Mouse (Mus musculus) stomach, postnatal 0 days (tissue): ENCODE results near the gene Dnajb11.

ENCODE experiments used
- CTCF ChIP-seq: IDR thresholded peaks from 2 replicates; pipeline ENCODE4 v1.5.1; 2016; ENCODE audit warnings: antibody characterized with exemption, low read depth, mild to moderate bottlenecking, moderate library complexity
- EP300 ChIP-seq: optimal IDR thresholded peaks from 2 replicates; pipeline ENCODE3; 2016; ENCODE audit warnings: antibody characterized with exemption

DNA sequence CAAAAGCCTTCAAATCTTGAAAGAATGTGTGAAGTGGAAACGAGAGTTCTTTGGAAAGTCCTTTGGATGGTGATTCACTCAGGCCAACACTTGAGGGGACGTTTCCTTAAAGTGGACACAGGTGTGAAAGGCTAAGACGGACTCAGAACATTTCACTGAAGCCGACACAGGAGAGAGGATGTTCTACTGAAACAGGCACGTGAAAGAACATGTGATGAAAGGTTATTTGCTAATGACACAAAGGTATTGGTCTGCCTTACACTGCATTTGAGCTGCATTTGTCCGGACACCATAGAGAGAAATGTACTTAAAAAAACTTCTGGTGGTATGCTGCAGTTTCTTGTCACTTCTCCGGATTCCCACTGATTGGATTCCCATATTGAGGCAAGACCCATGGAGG is 21.1 kb downstream of the Dnajb11 start:
- TF ChIP-seq EP300 = no peak
- no peak for TF ChIP-seq CTCF
